Comparison of ENCODE assay signal across 37 mouse cellular contexts in genomic region chr17:12575391-12575790, GRCm38 (mm10). TPM values are rescaled to one million over a fixed set of nuclear protein-coding genes. Genes with fewer than 3 reads are reported as not detected.
DNase-seq lines count a peak whose midpoint lies in the region; ATAC-seq and TF ChIP-seq lines count a peak whose summit lies in the region.
"Had no signal": no experiment of that assay in that cellular context is flagged by ENCODE, and none has a peak within 500 bp of the region (broad histone marks: within the 10 kb centered on the region; RNA-seq: fewer than 3 reads in every experiment).

No protein-coding gene starts in this region.

- no peak overlapping the region for H3K4me2 ChIP-seq in kidney, embryonic 14.5 days (replicated peaks; ENCODE audit: low read depth, low read length)
- H3K4me2 ChIP-seq: embryonic facial prominence, embryonic 13.5 days; heart, embryonic 11.5 days; intestine, embryonic 15.5 days; limb, embryonic 13.5 days; liver, embryonic 11.5 days; lung, embryonic 15.5 days; midbrain, embryonic 11.5 days; neural tube, embryonic 12.5 days had no signal

- 84% methylated on average over 6 of the region's 6 CpGs for WGBS in kidney, embryonic 14.5 days

- no peaks in the 10 kb centered on the region for H3K4me1 ChIP-seq in kidney, embryonic 14.5 days (ENCODE audit: control insufficient read depth, insufficient read depth, low read length)
- H3K4me1 ChIP-seq: embryonic facial prominence, embryonic 13.5 days; intestine, embryonic 15.5 days; limb, embryonic 13.5 days; lung, embryonic 15.5 days; neural tube, embryonic 12.5 days had no signal

- DNase-seq in heart, postnatal 10 days = peak; percentile 12 to 28
- DNase-seq in heart, postnatal 25 days (ENCODE audit: low spot score) = no peak
- peak; percentile 42 for DNase-seq in kidney, postnatal 14 days
- DNase-seq in brain, embryonic 14.5 days (ENCODE audit: low read depth) = peak; percentile 8
- DNase-seq in gonadal fat pad, adult 2 months (ENCODE audit: low read depth) = peak; percentile 14
- no peak for DNase-seq in gastrocnemius, postnatal 25 days
- DNase-seq in retina, embryonic 14.5 days (ENCODE audit: low spot score) = no peak
- DNase-seq: adrenal gland, adult 8-10 months; cerebellum, adult 11 months; forebrain, postnatal 0 days; kidney, adult 9 months; right cerebral cortex, postnatal 4 days; thymus, adult 2 months; thymus, postnatal 36 days had no signal

- TF ChIP-seq POLR2A in brain, embryonic 14.5 days (IDR thresholded peaks at IDR 0.05; ENCODE audit: borderline replicate concordance, extremely low read depth, insufficient read depth, insufficient read length, poor library complexity, severe bottlenecking) = no peak

- no peak for ATAC-seq in kidney, embryonic 14.5 days (ENCODE audit: low FRiP score, low TSS enrichment)
- ATAC-seq: forebrain, postnatal 0 days; hindbrain, postnatal 0 days; intestine, embryonic 15.5 days had no signal

- no peaks in the 10 kb centered on the region for H3K9me3 ChIP-seq in kidney, embryonic 14.5 days (ENCODE audit: control insufficient read depth, low read length)
- H3K9me3 ChIP-seq: embryonic facial prominence, embryonic 13.5 days; intestine, embryonic 15.5 days; limb, embryonic 13.5 days; lung, embryonic 15.5 days; neural tube, embryonic 12.5 days had no signal

- H3K27ac ChIP-seq in kidney, embryonic 14.5 days (ENCODE audit: low read depth, low read length) = no peak overlapping the region
- H3K27ac ChIP-seq: embryonic facial prominence, embryonic 13.5 days; hindbrain, postnatal 0 days; intestine, embryonic 15.5 days; left cerebral cortex, adult 2 months; limb, embryonic 13.5 days; lung, embryonic 15.5 days; neural tube, embryonic 12.5 days; stomach, postnatal 0 days had no signal

- H3K36me3 ChIP-seq in kidney, embryonic 14.5 days (ENCODE audit: control insufficient read depth, insufficient read depth, low read length) = no peaks in the 10 kb centered on the region
- H3K36me3 ChIP-seq: embryonic facial prominence, embryonic 13.5 days; intestine, embryonic 15.5 days; limb, embryonic 13.5 days; lung, embryonic 15.5 days; neural tube, embryonic 12.5 days had no signal

- no peak overlapping the region for H3K4me3 ChIP-seq in kidney, embryonic 14.5 days (ENCODE audit: low read length)
- H3K4me3 ChIP-seq: embryonic facial prominence, embryonic 13.5 days; intestine, embryonic 15.5 days; left cerebral cortex, adult 2 months; limb, embryonic 13.5 days; lung, embryonic 15.5 days; myocyte; neural tube, embryonic 12.5 days had no signal

- TF ChIP-seq CTCF in brain, embryonic 14.5 days (IDR thresholded peaks at IDR 0.05; ENCODE audit: borderline replicate concordance, extremely low read depth, insufficient read depth, insufficient read length) = no peak

- intact Hi-C loops in heart, postnatal 10 days (cut with DNase I) = no loop called here
- intact Hi-C loops in heart, postnatal 25 days (cut with DNase I) = loop anchor here (5.0 kb wide), 1 partner anchor 72 kb away; no protein-coding TSS in a partner anchor

- no peaks in the 10 kb centered on the region for H3K27me3 ChIP-seq in kidney, embryonic 14.5 days (ENCODE audit: control insufficient read depth, insufficient read depth, low read length)
- H3K27me3 ChIP-seq: embryonic facial prominence, embryonic 13.5 days; intestine, embryonic 15.5 days; limb, embryonic 13.5 days; lung, embryonic 15.5 days; neural tube, embryonic 12.5 days had no signal

- no peak overlapping the region for H3K9ac ChIP-seq in kidney, embryonic 14.5 days (ENCODE audit: low read depth, low read length)
- H3K9ac ChIP-seq: embryonic facial prominence, embryonic 13.5 days; forebrain, postnatal 0 days; intestine, embryonic 15.5 days; limb, embryonic 13.5 days; lung, embryonic 15.5 days; neural tube, embryonic 12.5 days had no signal

RNA-seq across cellular contexts. Expression of gene Slc22a2, which starts 8.5 kb away (rescaled TPM):
- total RNA-seq in heart, postnatal 10 days (2021) = under 1 TPM in 1 of 2 experiments, not detected in 1; 0.29 TPM
- total RNA-seq in heart, postnatal 25 days (2021) = not detected
- polyA plus RNA-seq in kidney, embryonic 14.5 days (2014; fragmentation: Nextera tagmentation; extraction: Ambion mirVana) = 0.23 and 1.8 TPM in 2 replicates
- polyA plus RNA-seq in brain, embryonic 14.5 days (2012; rRNA removed) = 0.91 and 1.2 TPM in 2 replicates
- polyA plus RNA-seq in gonadal fat pad, adult 2 months (2012; rRNA removed) = 0.23 and 0.92 TPM in 2 replicates
- total RNA-seq in gastrocnemius, postnatal 25 days (2021) = not detected
- total RNA-seq: CH12.LX; ES-E14; gastrocnemius, adult 8-10 months; granulocyte monocyte progenitor cell, adult 5-6 weeks; megakaryocyte, adult 5-6 weeks had no signal
- polyA plus RNA-seq: C2C12; embryonic facial prominence, embryonic 13.5 days; forebrain, embryonic 11.5 days; heart, embryonic 11.5 days; heart, embryonic 16.5 days; hindbrain, embryonic 11.5 days; intestine, embryonic 15.5 days; limb, embryonic 13.5 days; liver, embryonic 11.5 days; liver, embryonic 16.5 days; midbrain, embryonic 11.5 days; myocyte; stomach, postnatal 0 days had no signal

Comparison
In these comparisons a context has a peak if more than half of its experiments do, and no peak if none do; other contexts are left out.
1. DNase-seq: peak in heart, postnatal 10 days (2 of 2), kidney, postnatal 14 days (single experiment), brain, embryonic 14.5 days (single experiment) and gonadal fat pad, adult 2 months (single experiment); none in heart, postnatal 25 days (single experiment), gastrocnemius, postnatal 25 days (single experiment) and retina, embryonic 14.5 days (single experiment).